Mouse (Mus musculus): Measurements from ENCODE around the gene Pim3. TPM values are rescaled to one million over a fixed set of nuclear protein-coding genes. Genes with fewer than 3 reads are reported as not detected.

Gene Pim3
- total and polyA plus RNA-seq, 3 experiments, result 33.6 to 41.6 TPM; not detected in 1

- peaks cover 0 to 4% of the 10 kb centered on the region in 2 experiments; a peak in 3 of 4 replicates for H3K27me3 ChIP-seq (ENCODE audit: control insufficient read depth in 1 of 2, insufficient read depth in 2 of 2, low read length in 2 of 2)
- no peaks in the 10 kb centered on the region for H3K36me3 ChIP-seq (ENCODE audit: control insufficient read depth in 1 of 2, insufficient read depth in 2 of 2, low read length in 2 of 2)
- DNase-seq (ENCODE audit: low read depth, low spot score), result no peak
- H3K9ac ChIP-seq (ENCODE audit: control insufficient read depth, low read depth, low read length, poor library complexity, severe bottlenecking), result no peak overlapping the region
- no peak overlapping the region for H3K4me3 ChIP-seq (ENCODE audit: control insufficient read depth in 1 of 2, insufficient read depth in 1 of 2, low read depth in 2 of 2, low read length in 2 of 2)
- H3K4me1 ChIP-seq (ENCODE audit: control insufficient read depth in 1 of 2, insufficient read depth in 2 of 2, low read length in 2 of 2), result no peaks in the 10 kb centered on the region
- H3K9me3 ChIP-seq (replicated peaks; ENCODE audit: insufficient read depth, low read length), result no peaks in the 10 kb centered on the region
- H3K27ac ChIP-seq (ENCODE audit: control insufficient read depth, low read depth, low read length), result no peak overlapping the region
- TF ChIP-seq HCFC1 (IDR thresholded peaks at IDR 0.05; ENCODE audit: low read depth, low read length) (no peak), TCF12 (IDR thresholded peaks at IDR 0.05; ENCODE audit: low read depth, low read length) (no peak), SMC3 (IDR thresholded peaks at IDR 0.05; ENCODE audit: low read depth, low read length) (no peak), UBTF (IDR thresholded peaks at IDR 0.05; ENCODE audit: borderline replicate concordance, insufficient read depth, low read depth, low read length) (no peak), MAFK (IDR thresholded peaks at IDR 0.05; ENCODE audit: borderline replicate concordance, low read depth, low read length) (no peak), USF1 (IDR thresholded peaks at IDR 0.05; ENCODE audit: low read depth, low read length) (no peak), POLR2AphosphoS5 (IDR thresholded peaks at IDR 0.05; ENCODE audit: borderline replicate concordance, low read depth, low read length) (no peak), MYC (IDR thresholded peaks at IDR 0.05; ENCODE audit: low read depth, low read length) (no peak), KAT2A (conservative IDR thresholded peaks at IDR 0.05; ENCODE audit: low read depth, low read length) (no peak), MEF2A (IDR thresholded peaks at IDR 0.05; ENCODE audit: extremely low read depth, insufficient replicate concordance, low read depth, low read length, poor library complexity, severe bottlenecking) (no peak), NRF1 (IDR thresholded peaks at IDR 0.05; ENCODE audit: insufficient read depth, low read depth, low read length, poor library complexity, severe bottlenecking) (no peak), GATA1 (IDR thresholded peaks at IDR 0.05; ENCODE audit: low read depth, low read length) (no peak), JUND (IDR thresholded peaks at IDR 0.05; ENCODE audit: low read depth, low read length) (no peak), E2F4 (IDR thresholded peaks at IDR 0.05; ENCODE audit: borderline replicate concordance, low read depth, low read length) (no peak), MAX (IDR thresholded peaks at IDR 0.05; ENCODE audit: low read length) (no peak), ETS1 (IDR thresholded peaks at IDR 0.05; ENCODE audit: low read depth, low read length) (no peak), MXI1 (IDR thresholded peaks at IDR 0.05; ENCODE audit: low read depth, low read length) (no peak), ELF1 (IDR thresholded peaks at IDR 0.05; ENCODE audit: low read depth, low read length) (no peak), POLR2AphosphoS2 (IDR thresholded peaks at IDR 0.05; ENCODE audit: low read length) (no peak)
- no peaks in the 10 kb centered on the region for H3K79me2 ChIP-seq (ENCODE audit: control insufficient read depth, insufficient read depth, low read length, poor library complexity)
Observed at GRCm38 (mm10) chr15:88904056-88904811, 42.2 kb downstream of the Pim3 start.

GRCm38 (mm10) chr15:88906347-88906746 lies 44.4 kb downstream of the Pim3 start:
- TF ChIP-seq NRF1 (IDR thresholded peaks at IDR 0.05; ENCODE audit: insufficient read depth, low read depth, low read length, poor library complexity, severe bottlenecking), result no peak
- TF ChIP-seq TAL1 (IDR thresholded peaks at IDR 0.05; ENCODE audit: low read length), result no peak
- TF ChIP-seq GATA1 (IDR thresholded peaks at IDR 0.05; ENCODE audit: low read depth, low read length), result no peak
- no peak for TF ChIP-seq POLR2AphosphoS2 (IDR thresholded peaks at IDR 0.05; ENCODE audit: low read length)
- no peak for TF ChIP-seq NELFE (IDR thresholded peaks at IDR 0.05; ENCODE audit: low read depth, low read length)
- TF ChIP-seq UBTF (IDR thresholded peaks at IDR 0.05; ENCODE audit: borderline replicate concordance, insufficient read depth, low read depth, low read length), result no peak
- no peak for TF ChIP-seq USF2 (IDR thresholded peaks at IDR 0.05; ENCODE audit: borderline replicate concordance in 1 of 2, insufficient read depth in 1 of 2, low read depth in 1 of 2, low read length in 2 of 2)
- no peak for TF ChIP-seq MEF2A (IDR thresholded peaks at IDR 0.05; ENCODE audit: extremely low read depth, insufficient replicate concordance, low read depth, low read length, poor library complexity, severe bottlenecking)
- TF ChIP-seq MAZ (IDR thresholded peaks at IDR 0.05; ENCODE audit: low read depth, low read length), result no peak
- TF ChIP-seq ELF1 (IDR thresholded peaks at IDR 0.05; ENCODE audit: low read depth, low read length), result no peak
- no peak for TF ChIP-seq BHLHE40 (IDR thresholded peaks at IDR 0.05; ENCODE audit: borderline replicate concordance, low read depth, low read length)
- no peak for TF ChIP-seq ZC3H11A (IDR thresholded peaks at IDR 0.05; ENCODE audit: low read depth, low read length)
- no peak for TF ChIP-seq USF1 (IDR thresholded peaks at IDR 0.05; ENCODE audit: low read depth, low read length)
- no peak for TF ChIP-seq ETS1 (IDR thresholded peaks at IDR 0.05; ENCODE audit: low read depth, low read length)
- no peak for TF ChIP-seq RAD21 (IDR thresholded peaks at IDR 0.05; ENCODE audit: low read depth, low read length)
- no peak for TF ChIP-seq TCF12 (IDR thresholded peaks at IDR 0.05; ENCODE audit: low read depth, low read length)
- Histone ChIP-seq H3K9ac (ENCODE audit: control insufficient read depth, low read depth, low read length, poor library complexity, severe bottlenecking) (no peak overlapping the region), H3K4me1 (ENCODE audit: control insufficient read depth in 1 of 2, insufficient read depth in 2 of 2, low read length in 2 of 2) (no peaks in the 10 kb centered on the region), H3K27me3 (ENCODE audit: control insufficient read depth in 1 of 2, insufficient read depth in 2 of 2, low read length in 2 of 2) (peaks cover 0 to 4% of the 10 kb centered on the region in 2 experiments; a peak in 2 of 4 replicates), H3K4me3 (ENCODE audit: control insufficient read depth in 1 of 2, insufficient read depth in 1 of 2, low read depth in 2 of 2, low read length in 2 of 2) (no peak overlapping the region), H3K36me3 (ENCODE audit: control insufficient read depth in 1 of 2, insufficient read depth in 2 of 2, low read length in 2 of 2) (no peaks in the 10 kb centered on the region), H3K79me2 (ENCODE audit: control insufficient read depth, insufficient read depth, low read length, poor library complexity) (no peaks in the 10 kb centered on the region), H3K9me3 (replicated peaks; ENCODE audit: insufficient read depth, low read length) (no peaks in the 10 kb centered on the region), H3K27ac (ENCODE audit: control insufficient read depth, low read depth, low read length) (no peak overlapping the region)
- DNase-seq (ENCODE audit: low read depth, low spot score), result no peak

Measured in MEL (cell line).